Mouse (Mus musculus): Measurements from ENCODE around the gene Dap3.
"Not testable (repeated sequence)": the region's sequence is repeated elsewhere in the genome, so short reads cannot be mapped to it uniquely, and the experiment has no call there.

Gene Dap3

DNA sequence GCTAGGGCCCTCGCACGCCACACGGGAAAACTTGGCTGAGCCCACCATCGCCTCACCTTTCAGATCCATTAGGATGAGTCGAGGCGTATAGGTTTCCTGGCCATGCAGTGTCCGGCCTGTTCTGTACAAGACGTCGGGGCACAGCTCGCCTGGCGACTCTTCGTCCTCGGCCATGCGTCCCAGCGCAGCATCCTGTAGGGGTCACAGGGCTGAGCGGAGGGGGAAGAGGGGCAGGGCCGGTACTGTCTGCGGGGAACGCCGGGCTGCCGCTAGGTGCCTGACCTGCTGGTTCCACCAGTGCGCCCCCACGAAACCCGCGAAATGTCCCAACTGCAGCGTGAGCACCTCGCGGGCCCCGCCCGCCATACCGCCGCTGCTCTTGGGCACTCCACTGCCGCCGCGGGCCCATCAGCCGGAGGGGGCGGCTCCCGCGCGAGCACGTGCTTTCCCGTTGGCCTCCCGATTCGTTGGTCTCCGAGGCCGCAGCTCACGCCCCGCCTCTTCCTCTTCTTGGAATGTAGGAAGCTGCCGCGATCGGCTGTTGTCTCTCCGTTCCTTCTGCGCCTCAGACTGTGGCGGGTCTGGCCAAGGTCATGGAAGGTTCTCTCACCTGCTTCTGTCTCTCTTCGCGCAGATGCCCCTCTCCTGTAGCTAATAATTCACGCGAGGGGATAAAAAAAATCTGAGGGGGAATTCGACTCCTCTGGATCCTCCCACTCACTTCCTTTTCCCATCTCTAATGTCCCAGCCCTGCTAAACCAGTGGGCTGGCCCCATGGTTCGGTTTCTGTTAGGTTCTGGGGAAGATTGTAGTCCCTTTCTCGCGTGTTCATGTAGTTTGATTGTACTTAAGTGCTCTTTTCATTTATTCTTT is 37.2 kb downstream of the Dap3 start, which contains the start of gene Msto1:
TSS of gene Msto1 (minus strand) at position 489 of the 873 bp plus-strand sequence.
- peak; percentile 90 for DNase-seq (ENCODE audit: low spot score)

DNA sequence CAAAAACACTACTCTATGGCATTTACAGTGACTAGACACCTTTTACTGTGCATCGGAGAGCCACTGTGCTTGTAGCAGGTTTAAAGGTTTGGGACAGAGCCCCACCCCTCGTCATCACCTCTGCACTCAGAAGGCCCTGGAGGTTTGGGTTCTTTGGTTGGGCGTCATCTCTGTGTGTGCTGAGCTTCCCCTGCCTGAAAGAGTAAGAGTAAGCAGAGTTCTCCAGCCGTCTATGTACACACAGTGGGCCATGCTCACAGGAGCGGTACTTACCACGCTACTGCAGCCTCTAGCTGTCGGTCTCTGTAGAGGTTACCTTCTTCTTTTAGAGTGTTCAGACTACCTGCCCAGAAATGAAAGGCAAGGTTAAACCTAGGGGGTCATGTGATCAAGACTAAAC is 38.4 kb downstream of the Dap3 start:
- DNase-seq (ENCODE audit: low spot score): no peak

DNA sequence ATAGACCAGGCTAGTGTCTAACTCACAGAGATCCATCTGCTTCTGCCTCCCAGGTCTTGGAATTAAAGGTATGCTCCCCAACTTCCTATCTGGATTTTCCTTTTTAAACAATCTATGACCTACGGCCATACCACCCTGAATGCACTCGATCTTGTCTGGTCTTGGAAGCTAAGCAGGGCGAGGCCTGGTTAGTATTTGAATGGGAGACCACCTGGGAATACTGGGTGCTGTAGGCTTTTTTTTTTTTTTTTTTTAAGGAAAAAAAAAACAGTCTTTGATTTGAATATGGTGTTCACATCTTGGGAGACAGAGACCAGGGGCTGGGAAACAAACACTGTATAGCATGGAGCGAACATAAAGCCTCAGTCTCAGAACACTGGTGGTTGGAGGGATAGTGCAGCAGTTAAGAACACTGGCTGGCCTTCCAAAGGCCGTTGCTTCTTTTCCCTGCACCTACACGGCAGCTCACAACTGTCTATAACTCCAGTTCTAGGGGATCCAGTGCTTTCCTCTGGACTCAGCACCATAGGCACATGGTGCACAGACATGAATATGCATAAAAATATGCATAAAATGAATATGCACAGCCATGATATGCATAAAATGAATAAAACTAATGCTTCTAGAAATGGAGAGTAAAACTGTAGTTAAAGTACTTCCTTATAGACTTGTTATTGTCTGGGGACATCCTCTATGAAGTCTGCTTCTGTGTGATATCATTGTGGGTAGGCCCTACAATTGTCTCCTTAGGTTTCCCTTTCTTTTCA is 44.4 kb downstream of the Dap3 start:
- no peak for DNase-seq (ENCODE audit: low spot score)

DNA sequence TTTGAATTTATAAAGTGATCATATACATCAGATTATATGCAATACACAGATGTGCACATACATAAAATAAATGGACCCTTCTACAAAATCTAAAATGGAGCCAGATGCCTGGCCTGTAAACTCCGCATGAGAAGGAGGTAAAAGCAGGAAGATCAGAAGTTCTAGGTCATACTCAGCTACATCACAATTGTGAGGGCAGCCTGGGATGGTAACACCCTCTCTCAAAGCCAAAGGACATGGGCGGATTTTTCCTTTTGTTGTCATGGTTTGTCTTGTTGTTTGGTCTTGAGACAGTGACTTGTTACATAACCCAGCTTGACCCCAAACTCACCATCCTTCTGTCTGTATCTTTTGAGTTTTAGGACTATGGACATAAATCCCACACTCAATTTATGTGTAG is 45.2 kb downstream of the Dap3 start:
- no peak for DNase-seq (ENCODE audit: low spot score)

DNA sequence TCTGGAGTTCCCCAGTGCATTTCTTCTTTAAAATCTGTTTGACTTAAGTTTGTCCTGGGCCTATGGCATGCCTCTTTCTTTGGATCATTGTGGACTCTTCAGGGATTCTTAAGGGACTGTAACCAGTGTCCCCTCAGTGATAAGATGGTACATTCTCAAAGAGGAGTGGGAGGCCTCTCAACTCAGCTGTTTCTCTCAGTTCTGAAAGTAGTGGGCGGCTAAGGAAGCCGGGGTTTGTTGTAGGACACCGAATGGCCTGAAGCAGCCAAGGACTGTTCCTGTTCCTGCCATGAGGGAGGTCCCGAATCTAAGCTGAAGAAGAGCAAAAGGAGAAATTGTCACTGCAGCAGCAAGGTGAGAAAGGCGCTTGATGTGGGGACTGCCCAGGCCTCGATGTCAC is 45.8 kb downstream of the Dap3 start:
- no peak for DNase-seq (ENCODE audit: low spot score)

DNA sequence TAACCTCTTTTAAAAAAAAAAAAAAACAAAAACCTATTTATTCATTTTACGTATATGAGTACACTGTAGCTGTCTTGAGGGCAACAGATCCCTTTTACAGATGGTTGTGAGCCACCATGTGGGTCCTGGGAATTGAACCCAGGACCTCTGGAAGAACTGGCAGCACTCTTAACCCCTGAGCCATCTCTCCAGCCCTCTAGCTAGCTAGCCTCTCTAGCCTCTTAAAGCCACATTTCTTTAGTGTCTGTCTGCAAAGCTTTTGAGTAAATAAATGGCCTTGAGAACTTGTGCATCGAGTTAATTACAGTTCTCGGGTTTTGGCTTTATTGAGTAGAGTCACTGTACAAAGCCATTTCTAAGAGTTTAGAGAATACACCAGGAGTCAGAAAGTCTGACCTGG is 46.2 kb downstream of the Dap3 start:
- no peak for DNase-seq (ENCODE audit: low spot score)

DNA sequence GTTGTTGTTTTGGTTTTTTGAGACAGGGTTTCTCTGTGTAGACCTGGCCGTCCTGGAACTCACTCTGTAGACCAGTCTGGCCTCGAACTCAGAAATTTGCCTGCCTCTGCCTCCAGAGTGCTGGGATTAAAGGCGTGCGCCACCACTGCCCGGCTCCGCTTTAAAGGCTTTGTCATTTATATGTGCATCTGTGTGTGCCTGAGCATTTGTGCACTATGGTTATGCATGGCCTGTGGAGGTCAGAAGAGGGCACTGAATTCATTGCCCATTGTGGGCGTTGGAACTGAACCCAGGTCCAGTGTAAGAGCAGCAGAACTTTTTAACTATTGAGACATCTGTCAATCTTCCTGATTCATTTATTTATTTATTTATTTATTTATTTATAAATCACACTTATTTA is 58.0 kb downstream of the Dap3 start:
- not testable (repeated sequence) for DNase-seq (ENCODE audit: low spot score)

DNA sequence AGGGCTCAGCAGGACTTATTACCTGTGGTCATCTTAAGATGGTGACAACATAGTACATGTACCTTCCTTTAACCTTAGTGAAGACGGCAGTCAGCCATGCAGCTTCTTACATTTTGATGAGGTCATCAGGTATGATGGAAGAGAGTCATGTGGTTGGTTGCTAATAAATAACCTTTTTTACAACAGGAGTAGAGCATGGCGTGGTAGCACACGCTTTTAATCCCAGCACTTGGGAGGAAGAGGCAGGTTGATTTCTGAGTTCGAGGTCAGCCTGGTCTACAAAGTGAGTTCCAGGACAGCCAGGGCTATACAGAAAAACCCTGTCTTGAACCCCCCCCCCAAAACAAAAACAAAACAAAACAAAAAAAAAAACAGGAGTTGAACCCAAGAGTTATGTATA is 68.4 kb downstream of the Dap3 start:
- DNase-seq (ENCODE audit: low spot score): not testable (repeated sequence)

All from c-Kit-positive CD71-positive TER-119-positive erythroid progenitor cells, embryonic 14.5 days (primary cell).